Mouse (Mus musculus): ENCODE data around the gene Acp4.

GRCm38 (mm10) chr7:44272546-44272945, 15.4 kb upstream of the Acp4 start:
- TF ChIP-seq CTCF (IDR thresholded peaks at IDR 0.05; ENCODE audit: borderline replicate concordance, extremely low read depth, insufficient read depth, insufficient read length) (no peak), POLR2A (IDR thresholded peaks at IDR 0.05; ENCODE audit: borderline replicate concordance, extremely low read depth, insufficient read depth, insufficient read length, poor library complexity, severe bottlenecking) (no peak)
